Mouse (Mus musculus) bone marrow macrophage, adult 2 months (primary cell): ENCODE measurements at regions not wholly inside any gene's neighbourhood (a gene's known extent, or its start where the extent isn't known, plus 50 kb on each side); places are given as distances from the start of the nearest gene placed in this dataset.

Source experiments
- CTCF ChIP-seq: IDR thresholded peaks from 2 replicates; pipeline ENCODE4 v1.5.1; 2012; ENCODE audit warnings: low read depth, mild to moderate bottlenecking, low read length, moderate library complexity
- POLR2A ChIP-seq: IDR thresholded peaks from 2 replicates; pipeline ENCODE4 v1.6.1; 2012; ENCODE audit warnings: mild to moderate bottlenecking, low read depth, low read length, borderline replicate concordance

DNA sequence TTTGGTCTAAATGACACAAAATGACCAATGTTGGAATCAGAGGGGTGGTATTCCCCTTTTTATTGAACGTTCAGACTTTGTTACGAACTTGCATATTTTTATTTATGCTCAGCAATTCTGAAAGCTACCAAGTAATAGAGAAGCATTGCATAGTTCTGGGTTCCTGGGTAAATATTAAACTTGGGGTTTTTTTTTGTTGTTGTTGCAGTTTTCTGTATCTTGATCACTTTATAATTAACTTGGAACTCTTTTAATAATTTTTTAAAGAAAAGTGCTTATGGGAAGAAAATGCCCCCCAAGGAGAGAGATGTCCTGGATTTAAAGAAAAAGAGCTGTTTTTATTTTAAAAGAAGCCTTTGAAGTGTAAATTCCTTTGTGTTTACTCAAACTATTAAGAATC, 642.4 kb upstream of the Fam92a start:
- TF ChIP-seq CTCF (no peak), POLR2A (no peak)
